In genomic region chr2:174868186-174868585, GRCm38 (mm10) we compare ENCODE assay signal across 16 mouse cellular contexts.
DNase-seq lines count a peak whose midpoint lies in the region; ATAC-seq and TF ChIP-seq lines count a peak whose summit lies in the region.
"Had no signal": no experiment of that assay in that cellular context is flagged by ENCODE, and none has a peak within 500 bp of the region (broad histone marks: within the 10 kb centered on the region; RNA-seq: fewer than 3 reads in every experiment).

No protein-coding gene starts in this region.

- H3K36me3 ChIP-seq in heart, embryonic 10.5 days, result no peaks in the 10 kb centered on the region
- H3K36me3 ChIP-seq in heart, embryonic 12.5 days, result no peaks in the 10 kb centered on the region
- H3K36me3 ChIP-seq in intestine, embryonic 16.5 days (ENCODE audit: control insufficient read depth, insufficient read depth, low read length), result no peaks in the 10 kb centered on the region
- no peaks in the 10 kb centered on the region for H3K36me3 ChIP-seq in intestine, postnatal 0 days (ENCODE audit: control insufficient read depth, insufficient read depth)
- no peaks in the 10 kb centered on the region for H3K36me3 ChIP-seq in embryonic facial prominence, embryonic 13.5 days
- H3K36me3 ChIP-seq in limb, embryonic 15.5 days, result no peaks in the 10 kb centered on the region
- H3K36me3 ChIP-seq: hindbrain, embryonic 15.5 days; liver, embryonic 13.5 days; neural tube, embryonic 13.5 days had no signal

- intact Hi-C loops in gastrocnemius, postnatal 14 days (cut with DNase I; ENCODE audit: low total_unique reads), result no loop called here

- 39% methylated on average over 3 of the region's 3 CpGs for WGBS in heart, embryonic 10.5 days
- 36% methylated on average over 3 of the region's 3 CpGs for WGBS in heart, embryonic 12.5 days
- WGBS in intestine, embryonic 16.5 days, result 58% methylated on average over 3 of the region's 3 CpGs
- WGBS in intestine, postnatal 0 days, result 64% methylated on average over 3 of the region's 3 CpGs
- WGBS in embryonic facial prominence, embryonic 13.5 days, result 34% methylated on average over 3 of the region's 3 CpGs
- WGBS in limb, embryonic 15.5 days, result 22% methylated on average over 3 of the region's 3 CpGs

- no peak overlapping the region for H3K4me2 ChIP-seq in heart, embryonic 12.5 days
- H3K4me2 ChIP-seq in intestine, embryonic 16.5 days (ENCODE audit: low read depth, low read length), result no peak overlapping the region
- no peak overlapping the region for H3K4me2 ChIP-seq in intestine, postnatal 0 days (replicated peaks; ENCODE audit: low read depth)
- H3K4me2 ChIP-seq in embryonic facial prominence, embryonic 13.5 days, result no peak overlapping the region
- no peak overlapping the region for H3K4me2 ChIP-seq in limb, embryonic 15.5 days
- H3K4me2 ChIP-seq: hindbrain, embryonic 15.5 days; liver, embryonic 13.5 days; neural tube, embryonic 13.5 days had no signal

- H3K4me3 ChIP-seq in heart, embryonic 10.5 days, result no peak overlapping the region
- no peak overlapping the region for H3K4me3 ChIP-seq in heart, embryonic 12.5 days
- H3K4me3 ChIP-seq in intestine, embryonic 16.5 days (ENCODE audit: low read length), result no peak overlapping the region
- H3K4me3 ChIP-seq in intestine, postnatal 0 days (ENCODE audit: low read depth, low read length), result no peak overlapping the region
- H3K4me3 ChIP-seq in embryonic facial prominence, embryonic 13.5 days, result no peak overlapping the region
- H3K4me3 ChIP-seq in limb, embryonic 15.5 days, result no peak overlapping the region
- H3K4me3 ChIP-seq: hindbrain, embryonic 15.5 days; liver, embryonic 13.5 days; neural tube, embryonic 13.5 days had no signal

- H3K9ac ChIP-seq in heart, embryonic 12.5 days, result no peak overlapping the region
- no peak overlapping the region for H3K9ac ChIP-seq in intestine, embryonic 16.5 days (ENCODE audit: low read depth, low read length)
- H3K9ac ChIP-seq in intestine, postnatal 0 days (ENCODE audit: low read depth, low read length), result no peak overlapping the region
- H3K9ac ChIP-seq in embryonic facial prominence, embryonic 13.5 days, result no peak overlapping the region
- no peak overlapping the region for H3K9ac ChIP-seq in limb, embryonic 15.5 days
- H3K9ac ChIP-seq: hindbrain, embryonic 15.5 days; liver, embryonic 13.5 days; neural tube, embryonic 13.5 days had no signal

- H3K27ac ChIP-seq in heart, embryonic 10.5 days, result peak overlapping the region; percentile 84
- H3K27ac ChIP-seq in heart, embryonic 12.5 days (ENCODE audit: poor library complexity, severe bottlenecking), result no peak overlapping the region
- H3K27ac ChIP-seq in intestine, embryonic 16.5 days (ENCODE audit: low read length), result peak overlapping the region; percentile 26; the same call in 1 of the 2 replicates
- H3K27ac ChIP-seq in intestine, postnatal 0 days (ENCODE audit: low read depth, low read length), result no peak overlapping the region
- H3K27ac ChIP-seq in embryonic facial prominence, embryonic 13.5 days, result peak overlapping the region; percentile 79
- H3K27ac ChIP-seq in limb, embryonic 15.5 days, result peak overlapping the region; percentile 94
- H3K27ac ChIP-seq: hindbrain, embryonic 15.5 days; liver, embryonic 13.5 days; neural tube, embryonic 13.5 days had no signal

- DNase-seq in heart, embryonic 10.5 days (ENCODE audit: low spot score), result no peak
- DNase-seq in gastrocnemius, postnatal 14 days, result no peak
- DNase-seq in Muller cell, postnatal 12 days (ENCODE audit: inconsistent ontology term), result no peak
- DNase-seq: cerebellum, postnatal 10 days; embryo, embryonic 11 days; kidney, postnatal 25 days; liver, embryonic 13.5 days; lung, postnatal 14 days had no signal

- H3K4me1 ChIP-seq in heart, embryonic 10.5 days, result peaks cover 41% of the 10 kb centered on the region
- peaks cover 33% of the 10 kb centered on the region for H3K4me1 ChIP-seq in heart, embryonic 12.5 days (replicated peaks)
- H3K4me1 ChIP-seq in intestine, embryonic 16.5 days (ENCODE audit: control insufficient read depth, insufficient read depth, low read length), result peaks cover 10% of the 10 kb centered on the region; the same call in 1 of the 2 replicates
- H3K4me1 ChIP-seq in intestine, postnatal 0 days (replicated peaks; ENCODE audit: control insufficient read depth, insufficient read depth, low read length), result no peaks in the 10 kb centered on the region
- H3K4me1 ChIP-seq in embryonic facial prominence, embryonic 13.5 days, result peaks cover 59% of the 10 kb centered on the region
- H3K4me1 ChIP-seq in limb, embryonic 15.5 days, result peaks cover 64% of the 10 kb centered on the region
- H3K4me1 ChIP-seq: liver, embryonic 13.5 days had no signal

- ATAC-seq in heart, embryonic 12.5 days (ENCODE audit: insufficient number of reproducible peaks, low FRiP score), result no peak
- no peak for ATAC-seq in intestine, embryonic 16.5 days
- ATAC-seq in intestine, postnatal 0 days, result no peak
- no peak for ATAC-seq in embryonic facial prominence, embryonic 13.5 days (ENCODE audit: insufficient number of reproducible peaks, insufficient read depth, low FRiP score, low TSS enrichment, low read depth)
- peak; percentile 62 for ATAC-seq in limb, embryonic 15.5 days (ENCODE audit: insufficient number of reproducible peaks, low FRiP score, low TSS enrichment, low read depth)
- ATAC-seq: Patski had no signal

- TF ChIP-seq CTCF in intestine, postnatal 0 days (IDR thresholded peaks at IDR 0.05; ENCODE audit: low read depth), result no peak

- H3K27me3 ChIP-seq in heart, embryonic 10.5 days (ENCODE audit: insufficient read depth, poor library complexity, severe bottlenecking), result no peaks in the 10 kb centered on the region
- H3K27me3 ChIP-seq in heart, embryonic 12.5 days (replicated peaks), result no peaks in the 10 kb centered on the region
- H3K27me3 ChIP-seq in intestine, embryonic 16.5 days (replicated peaks; ENCODE audit: control insufficient read depth, insufficient read depth, low read length), result no peaks in the 10 kb centered on the region
- no peaks in the 10 kb centered on the region for H3K27me3 ChIP-seq in intestine, postnatal 0 days (replicated peaks; ENCODE audit: control insufficient read depth, insufficient read depth, low read length)
- H3K27me3 ChIP-seq in embryonic facial prominence, embryonic 13.5 days, result no peaks in the 10 kb centered on the region
- H3K27me3 ChIP-seq in limb, embryonic 15.5 days, result no peaks in the 10 kb centered on the region
- H3K27me3 ChIP-seq: hindbrain, embryonic 15.5 days; liver, embryonic 13.5 days; neural tube, embryonic 13.5 days; Patski had no signal

- no peaks in the 10 kb centered on the region for H3K9me3 ChIP-seq in heart, embryonic 10.5 days
- H3K9me3 ChIP-seq in heart, embryonic 12.5 days (replicated peaks), result no peaks in the 10 kb centered on the region
- H3K9me3 ChIP-seq in intestine, embryonic 16.5 days (ENCODE audit: control insufficient read depth, low read length), result no peaks in the 10 kb centered on the region
- no peaks in the 10 kb centered on the region for H3K9me3 ChIP-seq in intestine, postnatal 0 days (ENCODE audit: control insufficient read depth)
- no peaks in the 10 kb centered on the region for H3K9me3 ChIP-seq in embryonic facial prominence, embryonic 13.5 days
- no peaks in the 10 kb centered on the region for H3K9me3 ChIP-seq in limb, embryonic 15.5 days
- H3K9me3 ChIP-seq: hindbrain, embryonic 15.5 days; liver, embryonic 13.5 days; neural tube, embryonic 13.5 days had no signal

Comparison
In these comparisons a context has a peak if more than half of its experiments do, and no peak if none do; other contexts are left out.
1. H3K27ac ChIP-seq: peak in heart, embryonic 10.5 days (single experiment), intestine, embryonic 16.5 days (single experiment), embryonic facial prominence, embryonic 13.5 days (single experiment) and limb, embryonic 15.5 days (single experiment); none in heart, embryonic 12.5 days (single experiment) and intestine, postnatal 0 days (single experiment).